ENCODE assay signal across 15 mouse cellular contexts in the genomic region with DNA sequence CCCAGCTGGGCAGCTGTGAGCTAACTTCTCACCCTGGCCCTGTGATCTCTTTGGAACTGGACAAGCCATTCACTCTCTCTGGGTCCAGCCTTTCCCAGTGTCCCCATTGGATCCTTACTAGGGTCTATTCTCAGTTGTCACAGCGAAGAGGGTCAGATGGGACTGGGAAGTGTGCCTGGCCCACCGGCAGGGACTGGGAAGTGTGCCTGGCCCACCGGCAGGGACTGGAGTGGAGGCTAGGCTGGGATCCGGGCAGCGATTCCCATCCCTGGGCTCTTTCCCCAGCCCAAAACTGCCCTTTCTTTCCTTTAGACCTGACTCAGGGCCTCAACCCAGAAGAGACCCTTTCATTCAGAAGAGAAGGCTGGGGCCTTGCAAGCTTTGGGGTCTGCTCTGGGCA.
"Had no signal": no experiment of that assay in that cellular context is flagged by ENCODE, and none has a peak within 500 bp of the region (broad histone marks: within the 10 kb centered on the region; RNA-seq: fewer than 3 reads in every experiment).

No protein-coding gene starts in this region.

- H3K27ac ChIP-seq: liver, embryonic 15.5 days; lung, embryonic 15.5 days; macrophage; midbrain, embryonic 12.5 days; midbrain, embryonic 15.5 days; neural tube, embryonic 12.5 days; stomach, embryonic 15.5 days; stomach, postnatal 0 days had no signal

- H3K36me3 ChIP-seq: liver, embryonic 15.5 days; lung, embryonic 15.5 days; midbrain, embryonic 12.5 days; midbrain, embryonic 15.5 days; neural tube, embryonic 12.5 days; stomach, embryonic 15.5 days had no signal

- ATAC-seq: liver, postnatal 0 days; lung, postnatal 0 days; midbrain, embryonic 15.5 days had no signal

- H3K4me2 ChIP-seq: liver, embryonic 15.5 days; lung, embryonic 15.5 days; midbrain, embryonic 12.5 days; midbrain, embryonic 15.5 days; neural tube, embryonic 12.5 days; stomach, embryonic 15.5 days had no signal

- H3K9ac ChIP-seq: liver, embryonic 15.5 days; liver, postnatal 0 days; lung, embryonic 15.5 days; midbrain, embryonic 12.5 days; midbrain, embryonic 15.5 days; neural tube, embryonic 12.5 days; stomach, embryonic 15.5 days had no signal

- DNase-seq: liver, postnatal 0 days; lung, adult 2 months; lung, postnatal 14 days; lung, postnatal 36 days; right cerebral cortex, postnatal 14 days had no signal

- H3K4me1 ChIP-seq: liver, embryonic 15.5 days; lung, embryonic 15.5 days; megakaryocyte, embryonic 14.5 days; stomach, embryonic 15.5 days had no signal

- H3K4me3 ChIP-seq: liver, embryonic 15.5 days; lung, embryonic 15.5 days; megakaryocyte, embryonic 14.5 days; midbrain, embryonic 12.5 days; midbrain, embryonic 15.5 days; neural tube, embryonic 12.5 days; stomach, embryonic 15.5 days had no signal

- H3K27me3 ChIP-seq: liver, embryonic 15.5 days; lung, embryonic 15.5 days; midbrain, embryonic 12.5 days; midbrain, embryonic 15.5 days; neural tube, embryonic 12.5 days; stomach, embryonic 15.5 days had no signal

- H3K9me3 ChIP-seq: liver, embryonic 15.5 days; lung, embryonic 15.5 days; megakaryocyte, embryonic 14.5 days; midbrain, embryonic 12.5 days; midbrain, embryonic 15.5 days; neural tube, embryonic 12.5 days; stomach, embryonic 15.5 days had no signal
